Mouse (Mus musculus) intestine, postnatal 0 days (tissue): ENCODE data around the gene 1700003H04Rik. TPM values are rescaled to one million over a fixed set of nuclear protein-coding genes. Genes with fewer than 3 reads are reported as not detected.

Source experiments
- ATAC-seq: fragments of 200-750 bp; cut with Nextera tagmentation; 2 replicates; pipeline ENCODE4 v1.8.0; 2017; ENCODE audit warnings: mild to moderate bottlenecking, moderate TSS enrichment, moderate library complexity
- H3K27ac ChIP-seq: fragments of 300-500 bp; sonication (generic); 2 replicates; pipeline ENCODE4 v1.5.1; 2014; ENCODE audit warnings: mild to moderate bottlenecking, low read depth, low read length, moderate library complexity
- H3K27me3 ChIP-seq: fragments of 300-500 bp; sonication (generic); replicated peaks from 2 replicates; pipeline ENCODE4 v1.6.1; 2014; ENCODE audit warnings: low read length, mixed read lengths; ENCODE audit not compliant: control insufficient read depth, insufficient read depth
- H3K36me3 ChIP-seq: fragments of 300-500 bp; sonication (generic); 2 replicates; pipeline ENCODE4 v1.6.1; 2014; ENCODE audit warnings: mild to moderate bottlenecking, moderate library complexity; ENCODE audit not compliant: control insufficient read depth, insufficient read depth
- H3K4me1 ChIP-seq: fragments of 300-500 bp; sonication (generic); replicated peaks from 2 replicates; pipeline ENCODE4 v1.6.1; 2014; ENCODE audit warnings: antibody characterized with exemption, low read length, mixed read lengths; ENCODE audit not compliant: control insufficient read depth, insufficient read depth
- H3K4me2 ChIP-seq: fragments of 300-500 bp; sonication (generic); replicated peaks from 2 replicates; pipeline ENCODE4 v1.6.1; 2014; ENCODE audit warnings: low read depth, mild to moderate bottlenecking, moderate library complexity
- H3K4me3 ChIP-seq: fragments of 300-500 bp; sonication (generic); 2 replicates; pipeline ENCODE4 v1.5.1; 2014; ENCODE audit warnings: low read depth, low read length
- H3K9ac ChIP-seq: fragments of 300-500 bp; sonication (generic); 2 replicates; pipeline ENCODE4 v1.6.1; 2014; ENCODE audit warnings: mild to moderate bottlenecking, low read depth, low read length
- H3K9me3 ChIP-seq: fragments of 300-500 bp; sonication (generic); 2 replicates; pipeline ENCODE4 v1.6.1; 2016; ENCODE audit warnings: mixed run types; ENCODE audit not compliant: control insufficient read depth
- CTCF ChIP-seq: sonication (generic); IDR thresholded peaks from 2 replicates; pipeline ENCODE4 v1.5.1; 2016; ENCODE audit warnings: low read depth, mild to moderate bottlenecking, control low read depth, antibody characterized with exemption, moderate library complexity
- WGBS: fragments of 180-500 bp; shearing (Covaris S2); extraction: QIAGEN DNeasy Blood & Tissue Kit; methylation state at CpG from one replicate; pipeline ENCODE4 v1.1.7; 2014; 5-methylcytosine and 5-hydroxymethylcytosine counted together
- polyA plus RNA-seq: library from polyadenylated mRNA; unstranded; fragments of >200 nt; fragmentation: Nextera tagmentation; extraction: Ambion mirVana; gene quantifications from 2 replicates; pipeline ENCODE4 v1.2.1, GENCODE M21; 2015

The 1700003H04Rik gene
- polyA plus RNA-seq, 1 experiment from 2014 or later, result not detected

GRCm38 (mm10) chr3:124587534-124587933, 6.6 kb upstream of the 1700003H04Rik start:
- no peaks in the 10 kb centered on the region for H3K9me3 ChIP-seq
- no peak overlapping the region for H3K27ac ChIP-seq
- TF ChIP-seq CTCF, result peak; percentile 68
- H3K9ac ChIP-seq, result no peak overlapping the region
- H3K4me3 ChIP-seq, result no peak overlapping the region
- no peaks in the 10 kb centered on the region for H3K4me1 ChIP-seq
- ATAC-seq, result no peak
- WGBS, result 10% methylated on average over 3 of the region's 3 CpGs
- H3K27me3 ChIP-seq, result no peaks in the 10 kb centered on the region
- H3K4me2 ChIP-seq, result no peak overlapping the region
- no peaks in the 10 kb centered on the region for H3K36me3 ChIP-seq

GRCm38 (mm10) chr3:124585761-124586160, 4.9 kb upstream of the 1700003H04Rik start:
- no peak for ATAC-seq
- Histone ChIP-seq H3K9me3 (no peaks in the 10 kb centered on the region), H3K4me1 (no peaks in the 10 kb centered on the region), H3K36me3 (no peaks in the 10 kb centered on the region), H3K4me2 (no peak overlapping the region), H3K9ac (no peak overlapping the region), H3K27ac (no peak overlapping the region), H3K27me3 (no peaks in the 10 kb centered on the region), H3K4me3 (no peak overlapping the region)
- no peak for TF ChIP-seq CTCF
- WGBS, result 77% methylated on average over 2 of the region's 2 CpGs

DNA sequence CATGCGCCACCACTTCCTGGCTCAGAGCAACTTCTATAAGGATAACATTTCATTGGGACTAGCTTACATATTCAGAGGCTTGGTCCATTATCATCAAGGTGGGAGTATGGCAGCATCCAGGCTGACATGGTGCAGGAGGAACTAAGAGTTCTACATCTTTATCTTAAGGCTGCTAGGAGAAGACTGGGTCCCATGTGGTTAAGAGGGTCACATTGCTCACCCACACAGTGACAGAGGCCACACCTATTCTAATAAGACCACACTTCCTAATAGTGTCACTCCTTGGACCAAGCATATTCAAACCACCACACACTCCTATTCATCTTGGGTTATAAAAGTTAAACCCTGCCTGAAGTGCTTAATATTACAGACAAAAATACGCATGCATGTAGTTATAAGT, 23.6 kb downstream of the 1700003H04Rik start:
- 88% methylated on average over 2 of the region's 2 CpGs for WGBS
- Histone ChIP-seq H3K36me3 (no peaks in the 10 kb centered on the region), H3K27me3 (no peaks in the 10 kb centered on the region), H3K4me1 (no peaks in the 10 kb centered on the region), H3K27ac (no peak overlapping the region), H3K9me3 (no peaks in the 10 kb centered on the region), H3K9ac (no peak overlapping the region), H3K4me2 (no peak overlapping the region), H3K4me3 (no peak overlapping the region)
- ATAC-seq, result no peak
- TF ChIP-seq CTCF, result no peak

GRCm38 (mm10) chr3:124555963-124556362, 24.9 kb downstream of the 1700003H04Rik start:
- Histone ChIP-seq H3K9ac (no peak overlapping the region), H3K36me3 (no peaks in the 10 kb centered on the region), H3K4me1 (no peaks in the 10 kb centered on the region), H3K4me2 (no peak overlapping the region), H3K9me3 (no peaks in the 10 kb centered on the region), H3K27me3 (no peaks in the 10 kb centered on the region), H3K27ac (no peak overlapping the region), H3K4me3 (no peak overlapping the region)
- ATAC-seq, result no peak
- TF ChIP-seq CTCF, result no peak

GRCm38 (mm10) chr3:124555092-124555491, 25.8 kb downstream of the 1700003H04Rik start:
- Histone ChIP-seq H3K4me2 (no peak overlapping the region), H3K9ac (no peak overlapping the region), H3K9me3 (no peaks in the 10 kb centered on the region), H3K4me3 (no peak overlapping the region), H3K36me3 (no peaks in the 10 kb centered on the region), H3K27ac (no peak overlapping the region), H3K4me1 (no peaks in the 10 kb centered on the region), H3K27me3 (no peaks in the 10 kb centered on the region)
- WGBS, result 74% methylated on average over 2 of the region's 2 CpGs
- TF ChIP-seq CTCF, result no peak
- ATAC-seq, result no peak

GRCm38 (mm10) chr3:124548898-124549297, 32.0 kb downstream of the 1700003H04Rik start:
- no peak for TF ChIP-seq CTCF
- H3K4me2 ChIP-seq, result no peak overlapping the region
- 65% methylated on average over 10 of the region's 10 CpGs for WGBS
- H3K27ac ChIP-seq, result no peak overlapping the region
- H3K9ac ChIP-seq, result no peak overlapping the region
- no peak for ATAC-seq
- no peak overlapping the region for H3K4me3 ChIP-seq
- H3K27me3 ChIP-seq, result no peaks in the 10 kb centered on the region
- no peaks in the 10 kb centered on the region for H3K4me1 ChIP-seq
- H3K9me3 ChIP-seq, result no peaks in the 10 kb centered on the region
- H3K36me3 ChIP-seq, result no peaks in the 10 kb centered on the region

GRCm38 (mm10) chr3:124538260-124538659, 42.6 kb downstream of the 1700003H04Rik start:
- Histone ChIP-seq H3K4me1 (no peaks in the 10 kb centered on the region), H3K27me3 (no peaks in the 10 kb centered on the region), H3K27ac (no peak overlapping the region), H3K9ac (no peak overlapping the region), H3K9me3 (no peaks in the 10 kb centered on the region), H3K4me2 (no peak overlapping the region), H3K4me3 (no peak overlapping the region), H3K36me3 (no peaks in the 10 kb centered on the region)
- ATAC-seq, result no peak
- WGBS, result 82% methylated on average over 2 of the region's 2 CpGs
- no peak for TF ChIP-seq CTCF
